Mouse (Mus musculus): Measurements from ENCODE around the gene Slc45a3.
A peak's percentile ranks its signal among the peaks of the same experiment; 100 is the strongest.

The Slc45a3 gene

GRCm38 (mm10) chr1:131962606-131963084 is at the start of gene Slc45a3:
Slc45a3 (plus strand) TSS chr1:131962967.
- H3K9me3 ChIP-seq (ENCODE audit: low read length), result 0 out of 2 replicates have a peak, but pooled peaks cover under 1% of the 10 kb centered on the region
- peak within 1 kb of the TSS; percentile 89 for H3K4me3 ChIP-seq (replicated peaks; ENCODE audit: low read length)
- no peak for TF ChIP-seq POU5F1 (IDR thresholded peaks at IDR 0.05; ENCODE audit: borderline replicate concordance, low read length)
- no peak for TF ChIP-seq NANOG (IDR thresholded peaks at IDR 0.05; ENCODE audit: borderline replicate concordance, low read length)
- H3K4me1 ChIP-seq (replicated peaks; ENCODE audit: low read depth, low read length), result peaks cover 28% of the 10 kb centered on the region
- no peaks in the 10 kb centered on the region for H3K36me3 ChIP-seq (ENCODE audit: insufficient read depth, low read length)
- H3K27me3 ChIP-seq (ENCODE audit: insufficient read depth, low read length), result peaks cover 81% of the 10 kb centered on the region

- H3K4me3 ChIP-seq (replicated peaks; ENCODE audit: low read length), result no peak overlapping the region
- TF ChIP-seq CTCF (conservative IDR thresholded peaks at IDR 0.05; ENCODE audit: low read length), result no peak
- TF ChIP-seq NANOG (IDR thresholded peaks at IDR 0.05; ENCODE audit: borderline replicate concordance, low read length), result no peak
- TF ChIP-seq POU5F1 (IDR thresholded peaks at IDR 0.05; ENCODE audit: borderline replicate concordance, low read length), result no peak
- no peaks in the 10 kb centered on the region for H3K9me3 ChIP-seq (ENCODE audit: low read length)
- peaks cover 92% of the 10 kb centered on the region for H3K36me3 ChIP-seq (ENCODE audit: insufficient read depth, low read length)
- H3K27me3 ChIP-seq (ENCODE audit: insufficient read depth, low read length), result no peaks in the 10 kb centered on the region
- peaks cover 73% of the 10 kb centered on the region for H3K4me1 ChIP-seq (replicated peaks; ENCODE audit: low read depth, low read length)
Measured at GRCm38 (mm10) chr1:131917634-131918033, 45.1 kb upstream of the Slc45a3 start.

- TF ChIP-seq NANOG (IDR thresholded peaks at IDR 0.05; ENCODE audit: borderline replicate concordance, low read length), result no peak
- no peak for TF ChIP-seq POU5F1 (IDR thresholded peaks at IDR 0.05; ENCODE audit: borderline replicate concordance, low read length)
- TF ChIP-seq CTCF (conservative IDR thresholded peaks at IDR 0.05; ENCODE audit: low read length), result no peak
- peaks cover 62% of the 10 kb centered on the region for H3K4me1 ChIP-seq (replicated peaks; ENCODE audit: low read depth, low read length)
- H3K36me3 ChIP-seq (ENCODE audit: insufficient read depth, low read length), result peaks cover 98% of the 10 kb centered on the region
- H3K27me3 ChIP-seq (ENCODE audit: insufficient read depth, low read length), result no peaks in the 10 kb centered on the region
- no peaks in the 10 kb centered on the region for H3K9me3 ChIP-seq (ENCODE audit: low read length)
- H3K4me3 ChIP-seq (replicated peaks; ENCODE audit: low read length), result no peak overlapping the region
Measured at GRCm38 (mm10) chr1:131919052-131919451, 43.7 kb upstream of the Slc45a3 start.

GRCm38 (mm10) chr1:131922100-131922499 is 40.7 kb upstream of the Slc45a3 start:
- Histone ChIP-seq H3K4me1 (replicated peaks; ENCODE audit: low read depth, low read length) (peaks cover 36% of the 10 kb centered on the region), H3K4me3 (replicated peaks; ENCODE audit: low read length) (no peak overlapping the region), H3K36me3 (ENCODE audit: insufficient read depth, low read length) (peaks cover 100% of the 10 kb centered on the region), H3K27me3 (ENCODE audit: insufficient read depth, low read length) (no peaks in the 10 kb centered on the region), H3K9me3 (ENCODE audit: low read length) (no peaks in the 10 kb centered on the region)
- TF ChIP-seq CTCF (conservative IDR thresholded peaks at IDR 0.05; ENCODE audit: low read length), result no peak; the same call in 1 of the 2 replicates
- TF ChIP-seq POU5F1 (IDR thresholded peaks at IDR 0.05; ENCODE audit: borderline replicate concordance, low read length), result no peak
- no peak for TF ChIP-seq NANOG (IDR thresholded peaks at IDR 0.05; ENCODE audit: borderline replicate concordance, low read length)

- TF ChIP-seq CTCF (conservative IDR thresholded peaks at IDR 0.05; ENCODE audit: low read length) (no peak), NANOG (IDR thresholded peaks at IDR 0.05; ENCODE audit: borderline replicate concordance, low read length) (no peak), POU5F1 (IDR thresholded peaks at IDR 0.05; ENCODE audit: borderline replicate concordance, low read length) (no peak)
- Histone ChIP-seq H3K36me3 (ENCODE audit: insufficient read depth, low read length) (peaks cover 98% of the 10 kb centered on the region), H3K4me3 (replicated peaks; ENCODE audit: low read length) (no peak overlapping the region), H3K4me1 (replicated peaks; ENCODE audit: low read depth, low read length) (peaks cover 40% of the 10 kb centered on the region), H3K27me3 (ENCODE audit: insufficient read depth, low read length) (no peaks in the 10 kb centered on the region), H3K9me3 (ENCODE audit: low read length) (no peaks in the 10 kb centered on the region)
Measured at GRCm38 (mm10) chr1:131933471-131933870, 29.3 kb upstream of the Slc45a3 start.

GRCm38 (mm10) chr1:131937659-131938305 is 25.0 kb upstream of the Slc45a3 start:
- TF ChIP-seq CTCF (conservative IDR thresholded peaks at IDR 0.05; ENCODE audit: low read length) (peak; percentile 45), POU5F1 (IDR thresholded peaks at IDR 0.05; ENCODE audit: borderline replicate concordance, low read length) (no peak)
- Histone ChIP-seq H3K4me3 (replicated peaks; ENCODE audit: low read length) (no peak overlapping the region), H3K4me1 (replicated peaks; ENCODE audit: low read depth, low read length) (peaks cover 56% of the 10 kb centered on the region), H3K27me3 (ENCODE audit: insufficient read depth, low read length) (no peaks in the 10 kb centered on the region), H3K9me3 (ENCODE audit: low read length) (no peaks in the 10 kb centered on the region), H3K36me3 (ENCODE audit: insufficient read depth, low read length) (peaks cover 75% of the 10 kb centered on the region)

GRCm38 (mm10) chr1:131938811-131939210 is 24.0 kb upstream of the Slc45a3 start:
- Histone ChIP-seq H3K4me1 (replicated peaks; ENCODE audit: low read depth, low read length) (peaks cover 61% of the 10 kb centered on the region), H3K36me3 (ENCODE audit: insufficient read depth, low read length) (peaks cover 64% of the 10 kb centered on the region), H3K4me3 (replicated peaks; ENCODE audit: low read length) (no peak overlapping the region), H3K27me3 (ENCODE audit: insufficient read depth, low read length) (no peaks in the 10 kb centered on the region), H3K9me3 (ENCODE audit: low read length) (no peaks in the 10 kb centered on the region)
- TF ChIP-seq CTCF (conservative IDR thresholded peaks at IDR 0.05; ENCODE audit: low read length) (no peak), NANOG (IDR thresholded peaks at IDR 0.05; ENCODE audit: borderline replicate concordance, low read length) (no peak), POU5F1 (IDR thresholded peaks at IDR 0.05; ENCODE audit: borderline replicate concordance, low read length) (no peak)

GRCm38 (mm10) chr1:131940711-131941244 is 22.0 kb upstream of the Slc45a3 start:
- H3K36me3 ChIP-seq (ENCODE audit: insufficient read depth, low read length), result peaks cover 45% of the 10 kb centered on the region
- no peak overlapping the region for H3K4me3 ChIP-seq (replicated peaks; ENCODE audit: low read length)
- no peaks in the 10 kb centered on the region for H3K27me3 ChIP-seq (ENCODE audit: insufficient read depth, low read length)
- H3K4me1 ChIP-seq (replicated peaks; ENCODE audit: low read depth, low read length), result peaks cover 58% of the 10 kb centered on the region
- TF ChIP-seq NANOG (IDR thresholded peaks at IDR 0.05; ENCODE audit: borderline replicate concordance, low read length) (no peak), CTCF (conservative IDR thresholded peaks at IDR 0.05; ENCODE audit: low read length) (no peak), POU5F1 (IDR thresholded peaks at IDR 0.05; ENCODE audit: borderline replicate concordance, low read length) (no peak)
- H3K9me3 ChIP-seq (ENCODE audit: low read length), result no peaks in the 10 kb centered on the region

Data from E14TG2a.4 (cell line).